Mouse (Mus musculus) bone marrow, adult 2 months (tissue): ENCODE data around the gene Zfp277.

Experiments used
- CTCF ChIP-seq: fragments of 200-500 bp; IDR thresholded peaks from 2 replicates; pipeline ENCODE4 v1.5.1; 2011; ENCODE audit warnings: low read length, control low read depth; ENCODE audit not compliant: control insufficient read depth, insufficient read depth
- POLR2A ChIP-seq: fragments of 200-500 bp; IDR thresholded peaks from 2 replicates; pipeline ENCODE4 v1.6.1; 2011; ENCODE audit warnings: low read depth, mild to moderate bottlenecking, control low read depth, low read length, borderline replicate concordance; ENCODE audit not compliant: control insufficient read depth

GRCm38 (mm10) chr12:40398916-40399315, 46.8 kb downstream of the Zfp277 start:
- no peak for TF ChIP-seq POLR2A
- no peak for TF ChIP-seq CTCF
